Mouse (Mus musculus) ES-Bruce4 (cell line): Measurements from ENCODE around the gene Dnajc1.

Experiments used
- CTCF ChIP-seq: IDR thresholded peaks from one replicate; pipeline ENCODE4 v1.8.1; 2011; ENCODE audit warnings: low read depth, low read length
- POLR2A ChIP-seq: IDR thresholded peaks from one replicate; pipeline ENCODE4 v1.8.1; 2011; ENCODE audit warnings: low read length; ENCODE audit not compliant: insufficient read depth

GRCm38 (mm10) chr2:18159426-18159825 is 233.2 kb downstream of the Dnajc1 start:
- TF ChIP-seq POLR2A (no peak), CTCF (no peak)
